Mouse (Mus musculus) left cerebral cortex, postnatal 25 days (tissue): ENCODE results near the gene Itgb7. TPM values are rescaled to one million over a fixed set of nuclear protein-coding genes. Genes with fewer than 3 reads are reported as not detected.

Source experiments
- DNase-seq, 2 experiments: peaks; one replicate each; pipeline ENCODE4 v3.0.0; 2022; ENCODE audit warnings: low spot score in 2 of 2, mixed read lengths in 1 of 2
- intact Hi-C: fragments of 180-260 bp; cut with DNase I; formaldehyde crosslinking; loops from one replicate; pipeline ENCODE4 v1.15.1; 2025
- total RNA-seq, 2 experiments: library from RNA; stranded (reverse); gene quantifications; 2 replicates each; pipeline ENCODE4 v1.2.3; 2021

The Itgb7 gene
- total RNA-seq, 2 experiments from 2014 or later = 1.0 to 1.7 TPM

GRCm38 (mm10) chr15:102203835-102204381, 27.8 kb downstream of the Itgb7 start:
- intact Hi-C loops = loop anchor here (1.0 to 5.0 kb wide), 2 partner anchors 42 to 57 kb away; no protein-coding TSS in a partner anchor
- peak; percentile 75 to 79 for DNase-seq

GRCm38 (mm10) chr15:102202971-102203834, 28.5 kb downstream of the Itgb7 start, which contains the start of gene Zfp740:
Gene Zfp740, plus strand, starts transcription at chr15:102203249.
- intact Hi-C loops = loop anchor here (1.0 to 5.0 kb wide), 2 partner anchors 43 to 56 kb away; no protein-coding TSS in a partner anchor
- peak; percentile 93 to 97 for DNase-seq

GRCm38 (mm10) chr15:102198841-102199240, 32.9 kb downstream of the Itgb7 start:
- intact Hi-C loops = no loop called here
- DNase-seq = no peak

GRCm38 (mm10) chr15:102195373-102195772, 36.4 kb downstream of the Itgb7 start:
- intact Hi-C loops = no loop called here
- DNase-seq = no peak

GRCm38 (mm10) chr15:102194439-102194838, 37.3 kb downstream of the Itgb7 start:
- intact Hi-C loops = no loop called here
- DNase-seq = no peak

GRCm38 (mm10) chr15:102193652-102194051, 38.1 kb downstream of the Itgb7 start:
- intact Hi-C loops = no loop called here
- no peak for DNase-seq

- DNase-seq = no peak
- intact Hi-C loops = no loop called here
These were observed 38.8 kb downstream of the Itgb7 start for GRCm38 (mm10) chr15:102192820-102193386.

- DNase-seq = no peak
- intact Hi-C loops = no loop called here
These were observed 39.4 kb downstream of the Itgb7 start for GRCm38 (mm10) chr15:102192271-102192812.

GRCm38 (mm10) chr15:102191699-102192098, 40.0 kb downstream of the Itgb7 start:
- DNase-seq = no peak
- intact Hi-C loops = no loop called here

- intact Hi-C loops = no loop called here
- no peak for DNase-seq
These were observed 42.9 kb downstream of the Itgb7 start for GRCm38 (mm10) chr15:102188883-102189282.

GRCm38 (mm10) chr15:102188096-102188495, 43.6 kb downstream of the Itgb7 start:
- intact Hi-C loops = no loop called here
- DNase-seq = no peak

GRCm38 (mm10) chr15:102186239-102186638, 45.5 kb downstream of the Itgb7 start:
- no peak for DNase-seq
- intact Hi-C loops = no loop called here

- no peak for DNase-seq
- intact Hi-C loops = no loop called here
These were observed 48.7 kb downstream of the Itgb7 start for GRCm38 (mm10) chr15:102183076-102183475.

- no peak for DNase-seq
- intact Hi-C loops = no loop called here
These were observed 51.8 kb downstream of the Itgb7 start for GRCm38 (mm10) chr15:102179924-102180323.

- intact Hi-C loops = no loop called here
These were observed 52.6 kb downstream of the Itgb7 start for GRCm38 (mm10) chr15:102179106-102179505.

GRCm38 (mm10) chr15:102178279-102178678, 53.5 kb downstream of the Itgb7 start:
- intact Hi-C loops = loop anchor here (1.0 kb wide), 1 partner anchor 46 kb away; no protein-coding TSS in a partner anchor

More at GRCm38 (mm10) chr15:102179106-102179505, 52.6 kb downstream of the Itgb7 start:
- DNase-seq = no peak

GRCm38 (mm10) chr15:102177417-102177816, 54.3 kb downstream of the Itgb7 start:
- intact Hi-C loops = no loop called here

More at GRCm38 (mm10) chr15:102178279-102178678, 53.5 kb downstream of the Itgb7 start:
- peak; percentile 62 to 77 for DNase-seq

GRCm38 (mm10) chr15:102176571-102177316, 55.0 kb downstream of the Itgb7 start:
- no peak for DNase-seq
- intact Hi-C loops = no loop called here

More at GRCm38 (mm10) chr15:102177417-102177816, 54.3 kb downstream of the Itgb7 start:
- DNase-seq = no peak

- intact Hi-C loops = no loop called here
- no peak for DNase-seq
These were observed 55.9 kb downstream of the Itgb7 start for GRCm38 (mm10) chr15:102175736-102176319.
